Mouse (Mus musculus) spleen, adult 2 months (tissue): ENCODE measurements around the gene Phactr4.
A peak's percentile ranks its signal among the peaks of the same experiment; 100 is the strongest.

Experiments used
- CTCF ChIP-seq: fragments of 200-500 bp; IDR thresholded peaks from 2 replicates; pipeline ENCODE4 v1.5.1; 2011; ENCODE audit warnings: mild to moderate bottlenecking, inconsistent platforms; ENCODE audit not compliant: insufficient read depth, insufficient read length, insufficient replicate concordance; ENCODE audit errors: extremely low read depth
- POLR2A ChIP-seq: fragments of 200-500 bp; IDR thresholded peaks from 2 replicates; pipeline ENCODE4 v1.6.1; 2011; ENCODE audit warnings: low read depth, low read length, inconsistent platforms

DNA sequence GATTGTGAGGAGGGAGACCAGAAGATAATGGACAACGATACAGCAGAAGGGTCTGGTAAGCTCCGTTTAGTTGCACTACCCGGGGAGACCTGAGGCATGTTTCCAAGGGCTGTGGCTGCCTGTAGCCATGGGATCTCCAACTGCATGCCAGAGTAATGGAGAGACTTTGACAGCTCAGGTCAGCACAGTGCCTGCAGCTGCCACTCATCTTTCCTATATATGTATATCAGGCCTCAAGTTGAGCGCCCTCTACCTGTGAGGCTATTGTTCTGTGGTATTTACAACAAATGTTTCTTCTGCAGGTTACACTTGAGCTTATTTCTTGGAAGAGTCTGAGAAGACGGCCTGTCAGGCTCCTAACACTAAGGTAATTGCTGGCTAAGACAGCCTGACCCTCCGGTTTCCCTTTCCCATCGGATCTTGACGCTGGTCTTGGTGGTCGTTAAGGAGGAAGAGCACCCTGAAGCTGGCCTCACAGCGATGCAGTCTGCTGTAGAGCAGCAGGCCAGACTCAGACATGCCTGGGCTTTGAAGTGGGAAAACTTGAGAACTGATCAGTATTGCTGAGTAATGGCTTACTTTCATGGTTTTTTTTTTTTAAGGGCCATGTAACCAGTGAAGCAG is 112.3 kb downstream of the Phactr4 start:
- TF ChIP-seq CTCF (peak; percentile 35; the same call in 1 of the 2 replicates), POLR2A (no peak)
